Mouse (Mus musculus) frontal cortex, adult (tissue): ENCODE data around the gene Slc16a9.

Experiments
- ATAC-seq: cut with Nextera tagmentation; 2 replicates; pipeline ENCODE4 v1.9.2; 2017; ENCODE audit warnings: mild to moderate bottlenecking, moderate library complexity, mixed read lengths; ENCODE audit not compliant: low TSS enrichment

Gene Slc16a9

GRCm38 (mm10) chr10:70250354-70250753 lies 5.5 kb downstream of the Slc16a9 start:
- no peak for ATAC-seq

DNA sequence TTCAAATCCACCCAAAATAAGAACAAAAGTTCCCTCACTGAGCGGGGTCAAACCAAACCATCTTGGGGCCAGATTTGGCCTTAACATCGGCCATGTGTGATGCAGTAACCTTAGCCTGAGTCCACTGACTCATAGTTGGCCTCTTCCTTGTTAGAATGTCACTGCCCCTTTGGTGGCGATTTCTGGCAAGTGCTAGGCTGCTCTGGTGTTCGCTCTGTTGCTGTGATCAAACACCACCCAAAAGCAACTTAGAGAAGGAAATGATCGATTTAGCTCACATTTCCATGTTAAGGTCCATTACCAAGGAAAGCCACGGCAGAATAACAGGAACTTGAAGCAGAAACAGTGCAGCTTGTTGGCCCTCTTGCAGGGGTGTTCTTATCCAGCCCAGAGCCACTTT lies 5.9 kb downstream of the Slc16a9 start:
- ATAC-seq = no peak

- ATAC-seq = no peak
Measured at GRCm38 (mm10) chr10:70254666-70255065, 9.8 kb downstream of the Slc16a9 start.

- no peak for ATAC-seq
Measured at GRCm38 (mm10) chr10:70255601-70256210, 10.8 kb downstream of the Slc16a9 start.

DNA sequence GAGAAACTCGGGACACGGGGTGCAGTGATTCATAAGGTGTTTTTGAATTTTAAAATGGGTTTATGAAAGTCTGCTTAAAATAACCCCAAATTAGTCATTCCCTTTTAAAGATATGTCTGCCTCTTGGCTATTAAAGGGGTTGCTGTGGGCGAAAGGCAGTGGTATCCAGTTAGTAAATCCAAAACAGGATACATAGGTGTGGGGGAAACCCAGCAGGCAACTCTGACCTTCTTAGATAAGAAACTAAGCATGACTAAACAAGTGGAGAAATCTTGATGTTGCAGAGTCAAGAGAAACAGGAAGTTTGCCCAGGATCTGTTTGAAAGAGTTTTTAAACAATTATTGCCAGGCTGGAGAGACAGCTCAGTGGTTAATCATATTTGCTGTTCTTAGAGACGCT lies 12.1 kb downstream of the Slc16a9 start:
- ATAC-seq = no peak

DNA sequence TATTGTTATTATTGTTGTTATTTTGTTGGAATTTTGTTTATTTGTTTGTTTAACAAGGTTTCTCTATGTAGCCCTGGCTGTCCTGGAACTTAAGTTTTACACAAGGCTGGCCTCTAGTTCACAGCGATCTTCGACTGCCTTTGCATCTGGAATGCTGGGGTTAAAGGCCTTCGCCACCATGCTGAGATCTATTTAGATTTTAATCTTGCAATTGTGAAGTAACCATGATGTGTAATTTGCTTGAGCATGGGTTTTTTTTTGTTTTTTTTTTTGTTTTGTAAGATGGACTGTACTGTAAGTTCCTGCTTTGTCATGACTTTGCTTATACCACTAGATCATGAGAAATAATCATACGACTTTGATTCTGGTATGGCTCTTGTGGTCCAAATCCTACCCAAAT lies 16.0 kb downstream of the Slc16a9 start:
- ATAC-seq = no peak

- no peak for ATAC-seq
Measured at GRCm38 (mm10) chr10:70262051-70262450, 17.2 kb downstream of the Slc16a9 start.

DNA sequence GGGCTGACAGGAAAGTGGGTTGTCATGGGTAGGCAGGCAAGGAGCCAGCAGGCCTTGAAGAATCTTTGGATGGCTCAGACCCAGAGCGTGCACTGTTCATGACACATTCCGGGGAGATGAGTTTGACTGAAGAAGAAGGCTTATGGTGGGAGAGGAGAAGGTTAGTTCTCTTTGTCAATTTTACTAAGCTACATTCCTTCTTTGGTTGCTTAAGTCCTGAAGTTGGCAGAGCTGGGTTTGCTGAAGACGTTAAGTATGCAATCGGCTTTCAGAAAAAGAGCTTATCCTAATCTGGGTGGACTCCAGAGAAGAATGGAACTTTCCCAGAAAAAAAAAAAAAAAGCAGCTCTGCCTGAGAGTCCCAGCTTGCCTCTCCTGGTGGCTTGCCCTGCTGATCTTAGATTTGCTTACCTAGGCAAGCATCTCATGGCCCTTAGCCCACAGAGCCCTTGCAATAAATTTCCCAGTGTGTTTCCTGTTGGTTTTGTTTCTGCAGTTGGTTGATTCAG lies 18.8 kb downstream of the Slc16a9 start:
- ATAC-seq = peak; percentile 58

DNA sequence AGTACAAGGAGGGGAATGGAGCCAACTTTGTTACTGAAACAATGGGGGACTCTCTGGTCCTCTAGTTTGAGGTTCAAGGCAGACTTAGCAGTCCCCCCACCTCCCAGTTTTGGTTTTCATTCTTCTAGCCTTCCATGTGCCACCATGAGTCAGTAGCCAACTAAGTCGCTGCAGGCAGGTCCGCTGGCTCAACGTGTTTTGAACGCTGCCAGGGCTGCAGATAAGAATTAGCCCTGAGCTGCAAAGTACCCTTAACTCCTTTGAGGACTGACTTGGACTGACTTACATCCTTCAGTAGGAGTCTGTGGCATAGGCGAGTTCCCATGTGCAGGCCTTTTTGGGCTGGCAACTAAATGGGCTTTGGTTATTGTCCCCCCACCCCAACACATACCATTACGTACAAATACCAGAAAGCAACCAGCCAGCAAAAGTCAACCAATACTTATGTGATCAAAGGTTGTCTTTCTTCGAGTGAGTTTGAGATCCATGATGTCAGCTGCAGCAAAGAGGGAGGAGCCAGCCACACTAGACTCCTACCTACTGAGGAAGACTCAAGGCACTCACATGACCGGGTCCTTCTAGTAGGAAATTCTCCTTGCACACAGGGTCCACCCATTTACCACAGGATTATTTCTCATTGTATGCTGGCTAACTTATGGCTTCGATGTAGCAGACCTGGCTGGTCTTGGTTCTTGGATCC lies 19.6 kb downstream of the Slc16a9 start:
- no peak for ATAC-seq

- peak; percentile 89 for ATAC-seq
Measured at GRCm38 (mm10) chr10:70266501-70266900, 21.6 kb downstream of the Slc16a9 start.

DNA sequence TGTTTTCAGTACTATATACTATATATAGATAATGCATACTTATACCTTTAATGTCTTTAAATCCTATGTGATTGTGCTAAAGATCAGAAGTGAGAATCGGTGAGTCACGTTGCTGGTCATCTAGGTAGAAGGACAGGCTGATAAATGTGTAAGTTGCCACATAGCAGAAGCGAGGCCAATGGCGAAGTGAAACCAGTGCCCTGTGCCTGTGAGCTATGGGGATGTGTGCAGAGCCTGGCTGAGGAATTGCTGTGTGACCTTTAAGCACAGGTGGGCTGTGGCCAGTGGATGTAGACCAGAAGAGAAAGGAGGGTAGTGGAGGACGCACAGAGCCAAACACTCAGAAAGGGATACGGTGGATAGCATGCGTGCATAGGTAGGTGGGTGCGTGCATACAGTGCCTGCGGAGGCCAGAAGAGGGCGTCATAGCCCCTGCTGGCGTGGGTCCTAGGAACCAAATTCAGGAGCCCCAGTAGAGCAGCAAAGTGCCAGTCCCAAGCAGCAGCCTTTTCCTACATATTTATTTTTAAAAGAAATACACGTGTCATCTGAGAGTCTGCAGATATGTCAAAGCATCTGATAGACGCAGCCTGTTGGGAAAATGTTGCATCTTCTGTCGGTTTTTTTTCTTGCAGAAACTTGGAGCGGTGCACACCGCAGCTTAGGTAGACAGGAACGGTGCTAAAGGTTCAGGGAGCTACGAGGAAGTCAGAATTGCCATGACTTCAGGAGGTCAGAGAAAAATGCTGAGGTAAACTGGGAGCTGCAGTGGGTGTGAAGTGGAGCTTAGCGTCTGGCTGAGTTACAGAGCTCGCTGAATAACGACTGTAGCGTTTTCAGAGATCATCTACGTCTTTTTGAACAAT lies 23.9 kb downstream of the Slc16a9 start:
- no peak for ATAC-seq

GRCm38 (mm10) chr10:70269447-70269787 lies 24.5 kb downstream of the Slc16a9 start:
- ATAC-seq = no peak

- no peak for ATAC-seq
Measured at GRCm38 (mm10) chr10:70276678-70277077, 31.8 kb downstream of the Slc16a9 start.

DNA sequence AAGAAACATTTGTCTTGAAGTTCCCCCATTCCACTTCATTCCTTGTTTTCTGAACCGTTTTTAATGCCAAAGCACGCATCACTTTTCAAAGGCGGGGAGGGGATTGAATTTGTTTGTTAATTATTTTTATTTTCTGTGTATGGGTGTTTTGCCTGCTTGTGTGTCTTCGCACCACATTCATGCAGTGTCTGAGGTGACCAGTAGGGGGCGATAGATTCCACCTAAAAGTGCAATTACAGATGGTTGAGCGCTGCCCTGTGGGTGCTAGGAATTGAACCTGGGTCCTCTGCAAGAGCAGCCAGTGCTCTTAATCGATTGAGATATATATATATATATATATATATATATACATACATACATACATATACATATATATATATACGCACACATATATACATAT lies 34.4 kb downstream of the Slc16a9 start:
- no peak for ATAC-seq

- ATAC-seq = peak; percentile 65
Measured at GRCm38 (mm10) chr10:70287825-70288235, 42.9 kb downstream of the Slc16a9 start.

DNA sequence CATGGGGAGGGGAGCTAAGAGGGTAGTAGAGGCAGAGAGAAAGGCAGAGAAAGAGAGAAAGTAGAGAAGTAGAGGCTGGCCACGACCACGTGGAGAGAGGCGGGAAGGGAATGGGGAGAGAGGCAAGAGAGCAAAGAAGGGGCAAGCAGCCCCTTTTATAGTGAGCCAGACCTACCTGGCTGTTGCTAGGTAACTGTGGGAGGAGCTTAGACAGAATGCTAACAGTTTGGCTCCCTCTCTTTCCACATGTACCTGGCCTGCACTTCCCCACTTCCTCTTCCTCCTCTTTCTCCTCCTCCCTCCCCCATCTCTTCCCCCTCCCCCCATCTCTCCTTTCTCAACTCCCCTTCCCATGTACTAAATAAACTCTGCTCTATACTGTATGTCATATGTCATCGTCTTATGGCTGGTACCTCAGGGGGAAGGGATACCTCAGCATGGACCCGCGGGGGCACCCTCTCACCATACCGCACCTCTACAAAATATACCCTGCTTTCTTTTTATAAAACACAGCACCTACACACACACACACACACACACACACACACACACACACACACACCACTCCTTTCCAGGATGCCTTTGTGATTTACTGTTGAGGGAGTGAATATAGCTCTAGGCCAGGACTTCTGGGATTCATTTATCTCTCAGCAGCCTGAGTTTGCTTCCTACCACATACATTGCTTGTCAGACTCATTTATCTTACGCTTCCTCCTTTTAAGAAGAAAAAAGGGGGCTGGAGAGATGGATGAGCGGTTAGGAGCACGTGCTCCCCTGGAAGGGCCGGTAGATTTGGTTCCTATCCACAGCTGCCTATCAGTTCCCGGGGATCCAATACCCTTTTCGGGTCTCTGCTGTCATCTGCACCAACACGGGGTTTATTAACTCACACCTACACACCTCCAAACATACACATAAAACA lies 43.8 kb downstream of the Slc16a9 start:
- ATAC-seq = no peak

DNA sequence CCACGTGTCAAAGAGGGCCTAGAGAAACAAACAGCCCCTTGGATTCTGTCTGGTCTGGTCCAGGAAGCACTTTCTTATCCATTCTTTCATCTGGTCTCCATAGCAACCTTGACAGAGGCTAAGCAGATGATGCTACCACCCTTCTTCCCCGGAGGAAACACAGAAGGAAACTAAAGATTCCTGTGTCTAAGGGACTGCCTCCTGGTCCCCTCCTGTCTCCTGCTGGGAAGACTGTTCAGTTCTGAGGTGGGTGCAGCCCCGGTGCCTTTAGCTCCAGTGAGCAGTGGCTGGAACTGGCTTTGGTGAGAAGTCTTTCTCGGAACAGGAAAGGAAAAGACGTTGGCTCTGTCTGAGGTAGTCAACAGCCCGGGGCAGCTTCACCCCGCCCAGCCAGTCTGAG lies 47.1 kb downstream of the Slc16a9 start:
- peak; percentile 64 for ATAC-seq

GRCm38 (mm10) chr10:70294094-70294493 lies 49.2 kb downstream of the Slc16a9 start:
- ATAC-seq = no peak

- ATAC-seq = peak; percentile 98
Measured at GRCm38 (mm10) chr10:70296531-70297366, 51.8 kb downstream of the Slc16a9 start.

DNA sequence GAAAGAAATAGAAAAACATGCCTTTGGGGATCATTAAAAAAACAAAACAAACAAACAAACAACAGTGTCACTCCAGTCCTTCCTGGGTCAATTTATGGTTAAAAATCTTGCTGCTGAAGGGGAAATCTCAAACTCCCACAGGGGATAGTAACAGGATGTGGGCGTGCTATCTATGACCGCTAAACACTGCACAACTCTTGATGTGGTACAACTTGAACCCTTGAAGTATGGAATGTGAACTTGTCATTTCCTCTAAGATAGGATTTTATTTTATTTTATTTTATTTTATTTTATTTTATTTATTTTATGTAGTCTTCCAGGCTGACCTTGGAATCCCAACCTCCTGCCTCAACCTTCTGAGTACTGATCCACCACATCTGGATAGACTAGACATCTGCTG lies 54.2 kb downstream of the Slc16a9 start:
- ATAC-seq = no peak

DNA sequence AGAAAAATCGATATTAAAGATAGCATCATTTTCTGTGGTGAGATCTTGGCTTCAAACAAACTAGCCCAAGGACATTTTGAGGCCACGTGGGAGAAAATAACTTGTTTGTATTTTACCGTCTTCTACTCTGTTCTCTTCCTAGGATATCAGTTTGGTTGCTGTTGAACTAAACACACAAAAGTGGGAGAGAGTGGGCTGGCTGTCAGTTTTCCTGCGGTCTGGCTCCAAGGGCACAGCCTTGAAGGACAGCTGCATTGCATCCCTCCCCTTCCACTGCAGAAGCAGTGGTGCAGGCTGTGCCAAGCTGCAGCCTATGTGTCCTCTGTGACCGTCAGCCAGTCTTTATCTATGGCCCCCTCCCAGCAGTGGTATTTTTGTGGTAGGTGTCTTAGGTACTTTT lies 54.8 kb downstream of the Slc16a9 start:
- ATAC-seq = no peak
